Mouse (Mus musculus) thymus, adult 2 months (tissue): ENCODE data around the gene Slc38a5.

Source experiments
- CTCF ChIP-seq: fragments of 200-500 bp; IDR thresholded peaks from 2 replicates; pipeline ENCODE4 v1.5.1; 2012; ENCODE audit warnings: mild to moderate bottlenecking, control low read depth, low read length, moderate library complexity, borderline replicate concordance; ENCODE audit not compliant: control insufficient read depth, poor library complexity, insufficient read depth; ENCODE audit errors: extremely low read depth
- POLR2A ChIP-seq: fragments of 200-500 bp; IDR thresholded peaks from 2 replicates; pipeline ENCODE4 v1.6.1; 2012; ENCODE audit warnings: mild to moderate bottlenecking, low read length, control low read depth, moderate library complexity; ENCODE audit not compliant: control insufficient read depth, poor library complexity, insufficient read depth; ENCODE audit errors: extremely low read depth

DNA sequence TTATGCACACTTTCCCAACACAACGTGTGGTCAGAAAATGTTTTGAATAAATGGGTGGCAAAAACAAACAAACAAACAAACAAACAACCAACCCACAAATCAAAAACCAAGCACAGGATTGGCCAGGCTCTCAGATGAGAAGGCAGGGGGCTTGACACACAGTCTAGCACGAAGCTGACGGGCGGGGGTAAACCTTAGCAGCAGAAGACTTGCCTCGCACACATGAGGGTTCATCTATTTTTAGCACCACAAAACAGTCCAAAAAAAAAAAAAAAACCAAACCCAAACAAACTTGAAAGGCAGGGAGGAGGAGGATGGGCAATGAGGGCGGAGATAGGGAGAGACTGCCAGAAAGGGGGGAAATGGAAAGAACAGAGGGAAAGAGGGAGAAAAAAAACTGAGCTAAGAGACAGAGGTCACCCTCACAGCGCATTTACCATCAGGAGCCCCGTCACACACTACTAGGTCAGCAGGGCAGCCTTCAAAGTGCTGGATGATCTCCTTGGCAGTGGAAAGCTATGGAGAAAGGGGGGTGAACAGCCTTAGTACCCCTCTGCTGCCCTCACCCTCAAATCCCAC is 22.3 kb upstream of the Slc38a5 start:
- TF ChIP-seq CTCF (no peak), POLR2A (no peak)
